Mouse (Mus musculus) embryonic facial prominence, embryonic 13.5 days (tissue): ENCODE results near the gene Slc17a7. TPM values are rescaled to one million over a fixed set of nuclear protein-coding genes. Genes with fewer than 3 reads are reported as not detected.
"Not testable (repeated sequence)": the region's sequence is repeated elsewhere in the genome, so short reads cannot be mapped to it uniquely, and the experiment has no call there.

ENCODE experiments used
- ATAC-seq: fragments of 200-750 bp; cut with Nextera tagmentation; 2 replicates; pipeline ENCODE4 v1.8.0; 2017; ENCODE audit warnings: low read depth; ENCODE audit not compliant: insufficient number of reproducible peaks, insufficient read depth, low FRiP score, low TSS enrichment
- H3K27ac ChIP-seq: fragments of 300-500 bp; sonication (generic); 2 replicates; pipeline ENCODE4 v1.5.1; 2015; ENCODE audit warnings: moderate library complexity, mild to moderate bottlenecking, inconsistent platforms
- H3K27me3 ChIP-seq: fragments of 300-500 bp; sonication (generic); 2 replicates; pipeline ENCODE4 v1.6.1; 2015; ENCODE audit warnings: mild to moderate bottlenecking, inconsistent platforms
- H3K36me3 ChIP-seq: fragments of 300-500 bp; sonication (generic); 2 replicates; pipeline ENCODE4 v1.6.1; 2015; ENCODE audit warnings: mild to moderate bottlenecking, inconsistent platforms
- H3K4me1 ChIP-seq: fragments of 300-500 bp; sonication (generic); 2 replicates; pipeline ENCODE4 v1.6.1; 2015; ENCODE audit warnings: inconsistent platforms
- H3K4me2 ChIP-seq: fragments of 300-500 bp; sonication (generic); 2 replicates; pipeline ENCODE4 v1.6.1; 2015; ENCODE audit warnings: moderate library complexity, mild to moderate bottlenecking, inconsistent platforms
- H3K4me3 ChIP-seq: fragments of 300-500 bp; sonication (generic); 2 replicates; pipeline ENCODE4 v1.5.1; 2015; ENCODE audit warnings: mild to moderate bottlenecking, inconsistent platforms
- H3K9ac ChIP-seq: fragments of 300-500 bp; sonication (generic); 2 replicates; pipeline ENCODE4 v1.6.1; 2015; ENCODE audit warnings: mild to moderate bottlenecking, inconsistent platforms
- H3K9me3 ChIP-seq: fragments of 300-500 bp; sonication (generic); 2 replicates; pipeline ENCODE4 v1.6.1; 2016; ENCODE audit warnings: inconsistent platforms
- WGBS: fragments of 180-500 bp; shearing (Covaris S2); methylation state at CpG from one replicate; pipeline ENCODE4 v1.1.7; 2015; ENCODE audit warnings: mixed read lengths; 5-methylcytosine and 5-hydroxymethylcytosine counted together
- polyA plus RNA-seq: library from polyadenylated mRNA; unstranded; fragments of >200 nt; fragmentation: Nextera tagmentation; extraction: Ambion mirVana; gene quantifications from 2 replicates; pipeline ENCODE4 v1.2.1, GENCODE M21; 2015

Slc17a7 gene
- polyA plus RNA-seq, 1 experiment from 2014 or later: 0.22 TPM

DNA sequence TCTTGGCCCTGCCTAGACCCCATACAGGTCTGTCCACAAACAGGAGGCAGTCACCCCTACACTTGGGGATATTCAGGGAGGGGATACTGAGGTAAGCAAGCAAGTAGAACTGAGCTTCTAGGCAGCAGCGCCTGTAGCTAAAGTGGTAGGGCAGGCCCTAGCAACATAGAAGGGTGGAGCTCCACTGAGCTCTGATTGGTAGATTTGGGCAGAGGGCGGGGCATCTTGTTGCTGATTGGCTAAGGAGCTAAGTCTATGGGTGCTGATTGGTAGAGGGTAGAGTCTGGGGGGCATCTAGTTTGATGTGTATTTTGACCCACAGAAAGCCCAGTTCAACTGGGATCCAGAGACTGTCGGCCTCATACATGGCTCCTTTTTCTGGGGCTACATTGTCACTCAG lies 5.7 kb downstream of the Slc17a7 start:
- H3K27ac ChIP-seq: no peak overlapping the region
- peaks cover 96% of the 10 kb centered on the region for H3K27me3 ChIP-seq
- ATAC-seq: no peak
- H3K9me3 ChIP-seq: peaks cover 19% of the 10 kb centered on the region
- no peak overlapping the region for H3K9ac ChIP-seq
- H3K4me3 ChIP-seq: no peak overlapping the region
- H3K36me3 ChIP-seq: no peaks in the 10 kb centered on the region
- H3K4me2 ChIP-seq: no peak overlapping the region
- 87% methylated on average over 3 of the region's 3 CpGs for WGBS
- peaks cover 5% of the 10 kb centered on the region for H3K4me1 ChIP-seq

DNA sequence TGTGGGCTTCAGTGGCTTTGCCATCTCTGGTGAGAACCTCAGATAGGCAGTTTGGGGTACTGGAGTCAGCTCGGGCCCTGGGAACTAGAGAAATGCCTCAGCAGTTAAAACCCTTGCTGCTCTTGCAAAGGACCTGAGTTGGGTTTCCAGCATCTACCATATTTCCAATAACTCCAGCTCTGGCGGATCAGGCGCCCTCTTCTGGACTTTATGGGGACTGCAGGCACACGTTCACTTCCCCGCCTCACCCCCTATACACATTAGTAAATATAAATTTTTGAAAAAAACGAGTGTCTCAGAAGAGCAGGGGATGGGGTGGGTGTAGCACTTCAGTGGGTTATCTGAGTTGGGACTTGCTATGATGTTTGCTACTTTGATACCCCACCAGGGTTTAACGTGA lies 9.2 kb downstream of the Slc17a7 start:
- 56% methylated on average over 7 of the region's 7 CpGs for WGBS
- Histone ChIP-seq H3K4me1 (peaks cover 25% of the 10 kb centered on the region), H3K4me2 (no peak overlapping the region), H3K9ac (no peak overlapping the region), H3K4me3 (no peak overlapping the region), H3K36me3 (no peaks in the 10 kb centered on the region), H3K27ac (no peak overlapping the region), H3K27me3 (peaks cover 96% of the 10 kb centered on the region), H3K9me3 (peaks cover 16% of the 10 kb centered on the region)
- ATAC-seq: no peak

DNA sequence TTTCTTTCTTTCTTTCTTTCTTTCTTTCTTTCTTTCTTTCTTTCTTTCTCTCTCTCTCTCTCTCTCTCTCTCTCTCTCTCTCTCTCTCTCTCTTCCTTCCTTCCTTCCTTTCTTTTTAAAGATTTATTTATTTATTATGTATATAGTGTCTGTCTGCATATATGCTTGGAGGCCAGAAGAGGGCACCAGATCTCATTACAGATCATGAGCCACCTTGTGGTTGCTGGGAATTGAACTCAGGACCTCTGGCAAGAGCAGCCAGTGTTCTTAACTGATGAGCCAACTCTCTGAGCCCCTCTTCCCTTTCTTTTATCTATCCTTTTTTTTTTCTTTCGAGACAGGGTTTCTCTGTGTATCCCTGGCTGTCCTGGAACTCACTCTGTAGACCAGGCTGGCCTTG lies 10.0 kb downstream of the Slc17a7 start:
- H3K27ac ChIP-seq, H3K4me2 ChIP-seq, H3K9ac ChIP-seq, ATAC-seq, H3K36me3 ChIP-seq, H3K4me3 ChIP-seq: not testable (repeated sequence)
- Histone ChIP-seq H3K4me1 (peaks cover 22% of the 10 kb centered on the region), H3K9me3 (peaks cover 16% of the 10 kb centered on the region), H3K27me3 (peaks cover 96% of the 10 kb centered on the region)
- WGBS: 67% methylated on average over 1 of the region's 1 CpGs

DNA sequence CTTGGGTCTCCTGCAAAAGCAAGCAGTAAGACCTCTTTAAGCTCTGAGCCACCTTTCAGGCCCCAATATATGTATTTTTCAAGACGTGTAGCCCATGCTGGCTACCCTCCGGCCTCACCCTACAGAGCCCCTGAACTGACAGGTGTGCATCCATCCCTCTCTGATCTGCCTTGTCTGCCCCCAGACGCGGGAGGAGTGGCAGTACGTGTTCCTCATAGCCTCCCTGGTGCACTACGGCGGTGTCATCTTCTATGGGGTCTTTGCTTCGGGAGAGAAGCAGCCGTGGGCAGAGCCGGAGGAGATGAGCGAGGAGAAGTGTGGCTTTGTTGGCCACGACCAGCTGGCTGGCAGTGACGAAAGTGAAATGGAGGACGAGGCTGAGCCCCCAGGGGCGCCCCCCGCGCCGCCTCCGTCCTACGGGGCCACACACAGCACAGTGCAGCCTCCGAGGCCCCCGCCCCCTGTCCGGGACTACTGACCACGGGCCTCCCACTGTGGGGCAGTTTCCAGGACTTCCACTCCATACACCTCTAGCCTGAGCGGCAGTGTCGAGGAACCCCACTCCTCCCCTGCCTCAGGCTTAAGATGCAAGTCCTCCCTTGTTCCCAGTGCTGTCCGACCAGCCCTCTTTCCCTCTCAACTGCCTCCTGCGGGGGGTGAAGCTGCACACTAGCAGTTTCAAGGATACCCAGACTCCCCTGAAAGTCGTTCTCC lies 11.0 kb downstream of the Slc17a7 start:
- ATAC-seq: no peak
- WGBS: 2% methylated on average over 29 of the region's 29 CpGs
- peak overlapping the region; percentile 21 for H3K4me3 ChIP-seq

DNA sequence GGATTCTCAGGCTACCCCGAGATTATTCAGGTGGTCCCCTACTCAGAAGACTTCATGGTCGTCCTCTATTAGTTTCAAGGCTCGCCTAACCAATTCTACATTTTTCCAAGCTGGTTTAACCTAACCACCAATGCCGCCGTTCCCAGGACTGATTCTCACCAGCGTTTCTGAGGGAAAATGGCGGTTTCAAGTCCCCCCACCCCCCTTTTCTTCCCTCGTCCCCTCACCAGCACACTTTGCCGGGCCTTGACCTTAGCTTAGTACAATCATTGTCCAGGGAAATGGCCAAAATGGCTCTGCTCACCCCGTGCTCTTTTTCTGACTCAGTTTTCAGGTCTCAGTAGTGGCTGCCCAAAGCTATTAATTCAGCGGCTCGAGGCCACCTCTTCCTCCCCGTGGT lies 11.6 kb downstream of the Slc17a7 start:
- Histone ChIP-seq H3K4me1 (peaks cover 21% of the 10 kb centered on the region), H3K4me3 (peak overlapping the region; percentile 33; the same call in 1 of the 2 replicates), H3K27ac (no peak overlapping the region), H3K4me2 (peak overlapping the region; percentile 52), H3K27me3 (peaks cover 96% of the 10 kb centered on the region), H3K9ac (no peak overlapping the region), H3K36me3 (no peaks in the 10 kb centered on the region), H3K9me3 (peaks cover 1% of the 10 kb centered on the region; the same call in 1 of the 2 replicates)
- ATAC-seq: no peak
- WGBS: 2% methylated on average over 13 of the region's 13 CpGs

More for the DNA sequence above, 11.0 kb downstream of the Slc17a7 start:
- Histone ChIP-seq H3K27ac (no peak overlapping the region), H3K9ac (peak overlapping the region; percentile 51), H3K27me3 (peaks cover 96% of the 10 kb centered on the region), H3K4me1 (peaks cover 21% of the 10 kb centered on the region), H3K4me2 (peak overlapping the region; percentile 39), H3K9me3 (peaks cover 8% of the 10 kb centered on the region), H3K36me3 (no peaks in the 10 kb centered on the region)

DNA sequence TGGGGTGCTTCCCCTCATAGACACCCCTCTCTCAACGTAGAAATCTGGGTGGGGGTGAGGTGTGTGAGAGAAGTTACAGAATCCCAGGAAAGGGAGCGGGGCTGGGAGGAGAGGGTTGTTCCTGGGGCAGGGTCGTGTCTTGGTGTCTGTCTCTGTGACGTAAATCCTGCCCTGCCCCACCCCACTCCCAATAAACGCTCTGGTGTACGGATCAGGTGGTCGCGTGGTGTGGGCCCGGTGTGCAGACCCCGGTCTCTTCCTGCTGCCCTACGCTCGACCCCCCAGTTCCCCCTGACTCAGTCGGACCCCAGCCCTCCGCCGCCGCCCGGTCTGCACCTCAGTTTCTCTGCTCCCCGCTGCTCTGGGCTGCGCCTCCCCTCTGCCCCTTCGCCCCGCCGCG lies 12.2 kb downstream of the Slc17a7 start:
- WGBS: 2% methylated on average over 23 of the region's 23 CpGs
- no peak for ATAC-seq
- H3K9ac ChIP-seq: peak overlapping the region; percentile 55; the same call in 1 of the 2 replicates
- peaks cover 96% of the 10 kb centered on the region for H3K27me3 ChIP-seq
- H3K9me3 ChIP-seq: no peaks in the 10 kb centered on the region
- H3K27ac ChIP-seq: no peak overlapping the region
- peak overlapping the region; percentile 52 for H3K4me2 ChIP-seq
- peak overlapping the region; percentile 33 for H3K4me3 ChIP-seq
- H3K36me3 ChIP-seq: no peaks in the 10 kb centered on the region
- peaks cover 21% of the 10 kb centered on the region for H3K4me1 ChIP-seq

DNA sequence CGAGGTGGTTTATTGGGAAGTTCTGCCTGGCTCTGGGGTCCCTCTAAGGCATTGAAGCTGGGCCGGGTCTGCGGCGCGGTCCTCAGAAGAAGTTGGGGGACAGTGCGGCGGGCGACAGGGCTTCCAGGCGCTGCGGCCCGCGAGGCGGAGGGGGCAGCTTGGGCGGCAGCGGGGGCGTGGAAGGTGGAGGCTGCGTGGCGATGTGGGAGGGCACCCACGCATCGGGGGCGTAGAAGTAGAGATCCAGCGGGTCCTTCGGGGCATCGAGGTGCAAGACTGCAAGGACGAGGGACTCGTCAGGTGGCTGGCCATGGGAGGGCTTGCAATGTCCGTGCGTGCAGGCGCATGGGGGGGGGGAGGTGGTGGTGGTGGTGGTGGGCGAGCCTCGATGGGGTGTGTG lies 12.6 kb downstream of the Slc17a7 start:
- WGBS: 4% methylated on average over 28 of the region's 31 CpGs
- H3K9ac ChIP-seq: peak overlapping the region; percentile 55
- H3K27me3 ChIP-seq: peaks cover 97% of the 10 kb centered on the region
- peak overlapping the region; percentile 33 for H3K4me3 ChIP-seq
- peak overlapping the region; percentile 52 for H3K4me2 ChIP-seq
- no peak for ATAC-seq
- H3K4me1 ChIP-seq: peaks cover 24% of the 10 kb centered on the region
- H3K27ac ChIP-seq: no peak overlapping the region
- no peaks in the 10 kb centered on the region for H3K36me3 ChIP-seq
- H3K9me3 ChIP-seq: no peaks in the 10 kb centered on the region

DNA sequence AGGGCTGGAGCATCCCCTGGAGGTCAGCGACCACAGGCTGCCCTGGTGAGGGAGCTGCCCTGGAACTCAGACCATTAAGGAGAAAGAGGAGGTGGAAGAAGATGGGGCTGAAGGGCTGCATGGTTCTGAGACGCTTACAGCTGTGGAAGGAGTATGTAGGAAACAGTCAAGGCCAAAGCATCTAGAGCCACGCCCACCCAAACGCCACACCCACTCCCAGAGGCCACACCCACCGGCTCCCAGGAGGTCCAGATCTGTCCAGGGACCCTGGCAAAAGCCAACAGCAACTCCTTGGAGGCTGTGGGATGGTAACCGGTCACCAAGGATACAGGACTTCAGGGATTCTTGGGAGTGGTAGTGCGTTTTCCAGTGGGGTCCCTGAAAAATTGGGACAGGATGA lies 14.8 kb downstream of the Slc17a7 start:
- no peak for ATAC-seq
- H3K9ac ChIP-seq: no peak overlapping the region
- peaks cover 99% of the 10 kb centered on the region for H3K27me3 ChIP-seq
- no peak overlapping the region for H3K4me2 ChIP-seq
- no peaks in the 10 kb centered on the region for H3K9me3 ChIP-seq
- H3K4me1 ChIP-seq: peaks cover 31% of the 10 kb centered on the region
- H3K36me3 ChIP-seq: no peaks in the 10 kb centered on the region
- WGBS: 24% methylated on average over 7 of the region's 7 CpGs
- H3K4me3 ChIP-seq: peak overlapping the region; percentile 3; the same call in 1 of the 2 replicates
- no peak overlapping the region for H3K27ac ChIP-seq

DNA sequence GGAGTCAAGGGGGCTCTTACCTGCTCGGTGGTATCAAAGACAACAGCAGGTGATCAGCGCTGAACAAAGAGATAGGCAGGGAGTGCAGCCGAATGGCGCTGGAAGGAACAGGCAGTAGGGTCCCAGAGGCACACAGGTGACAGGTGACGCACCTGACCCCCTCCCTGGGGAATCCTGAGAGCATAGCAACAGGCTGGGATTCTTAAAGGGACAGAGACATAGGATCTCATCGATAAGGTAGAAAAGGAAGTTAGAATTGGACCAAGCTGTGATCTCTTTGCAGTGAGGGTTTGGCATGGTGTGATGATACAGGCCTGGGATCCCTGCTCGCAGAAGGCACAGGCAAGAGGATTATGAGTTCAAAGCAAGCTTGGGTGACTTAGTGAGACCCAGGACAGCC lies 15.7 kb downstream of the Slc17a7 start, which contains the start of gene Gfy:
Gfy (minus strand) TSS at position 101 of the 400 bp plus-strand sequence.
- Histone ChIP-seq H3K4me1 (peaks cover 30% of the 10 kb centered on the region), H3K4me2 (no peak within 1 kb of the TSS), H3K36me3 (no peaks in the 10 kb centered on the region), H3K27me3 (peaks cover 100% of the 10 kb centered on the region), H3K9me3 (no peaks in the 10 kb centered on the region), H3K9ac (no peak within 1 kb of the TSS), H3K27ac (no peak within 1 kb of the TSS), H3K4me3 (peak within 1 kb of the TSS; percentile 3; the same call in 1 of the 2 replicates)
- 22% methylated on average over 7 of the region's 7 CpGs for WGBS
- ATAC-seq: no peak

DNA sequence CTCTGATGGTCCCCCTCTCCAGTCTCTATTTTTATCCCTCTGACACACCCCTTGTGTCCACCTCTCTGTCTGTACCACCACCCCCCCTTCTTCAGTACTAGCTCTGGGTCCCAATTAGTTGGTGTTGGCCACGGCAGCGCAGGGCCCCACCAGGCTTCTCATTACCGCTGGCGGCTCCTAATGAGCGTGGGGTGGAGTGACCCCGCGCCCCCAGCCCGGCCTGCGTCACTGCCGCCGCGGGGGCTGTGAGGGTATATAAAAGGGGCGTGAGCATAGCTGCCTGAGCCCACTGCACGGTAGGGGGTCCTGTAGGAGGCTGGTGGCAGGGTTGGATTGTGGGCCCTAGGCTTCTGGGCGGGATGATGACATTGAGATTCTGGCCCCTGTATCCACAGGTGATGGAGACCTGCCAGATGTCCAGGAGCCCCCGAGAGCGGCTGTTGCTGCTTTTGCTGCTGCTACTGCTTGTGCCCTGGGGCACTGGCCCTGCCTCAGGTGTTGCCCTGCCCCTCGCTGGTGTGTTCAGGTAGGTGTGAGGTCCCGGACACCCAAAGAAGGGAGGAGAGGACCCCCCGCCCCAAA lies 17.2 kb downstream of the Slc17a7 start, which contains the start of gene Pth2:
Pth2 (plus strand) TSS at position 100 of the 582 bp plus-strand sequence.
- peaks cover 100% of the 10 kb centered on the region for H3K27me3 ChIP-seq
- no peaks in the 10 kb centered on the region for H3K36me3 ChIP-seq
- no peak for ATAC-seq
- H3K9me3 ChIP-seq: no peaks in the 10 kb centered on the region
- peaks cover 20% of the 10 kb centered on the region for H3K4me1 ChIP-seq
- no peak within 1 kb of the TSS for H3K27ac ChIP-seq
- no peak within 1 kb of the TSS for H3K9ac ChIP-seq
- 0 out of 2 replicates have a peak within 1 kb of the TSS, but pooled peaks have one; percentile 16 for H3K4me2 ChIP-seq
- 0 out of 2 replicates have a peak within 1 kb of the TSS, but pooled peaks have one; percentile 13 for H3K4me3 ChIP-seq
- 13% methylated on average over 20 of the region's 20 CpGs for WGBS

DNA sequence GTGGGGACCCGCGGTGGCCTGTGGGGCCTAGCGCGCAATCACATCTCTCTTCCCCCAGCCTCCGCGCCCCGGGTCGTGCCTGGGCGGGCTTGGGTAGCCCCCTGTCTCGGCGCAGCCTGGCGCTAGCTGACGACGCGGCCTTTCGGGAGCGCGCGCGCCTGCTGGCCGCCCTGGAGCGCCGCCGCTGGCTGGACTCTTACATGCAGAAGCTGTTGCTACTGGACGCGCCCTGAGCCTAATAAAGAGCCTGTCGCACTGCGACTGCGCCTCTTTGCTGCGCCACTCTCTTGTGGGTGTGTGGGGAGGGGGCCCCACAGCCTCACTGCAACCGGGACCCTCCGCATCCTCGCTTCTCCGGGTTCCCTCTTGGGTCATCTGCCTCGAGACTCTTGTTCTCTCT lies 17.8 kb downstream of the Slc17a7 start:
- no peak overlapping the region for H3K9ac ChIP-seq
- no peaks in the 10 kb centered on the region for H3K9me3 ChIP-seq
- H3K27ac ChIP-seq: no peak overlapping the region
- no peak for ATAC-seq
- peaks cover 14% of the 10 kb centered on the region for H3K4me1 ChIP-seq
- 0 out of 2 replicates have a peak overlapping the region, but pooled peaks have one; percentile 13 for H3K4me3 ChIP-seq
- 6% methylated on average over 35 of the region's 35 CpGs for WGBS
- H3K27me3 ChIP-seq: peaks cover 99% of the 10 kb centered on the region
- 0 out of 2 replicates have a peak overlapping the region, but pooled peaks have one; percentile 16 for H3K4me2 ChIP-seq
- H3K36me3 ChIP-seq: no peaks in the 10 kb centered on the region
